Mouse (Mus musculus) kidney, adult 2 months (tissue): Measurements from ENCODE around the gene Mbd6.

ENCODE experiments used
- CTCF ChIP-seq: fragments of 200-500 bp; conservative IDR thresholded peaks from 2 replicates; pipeline ENCODE4 v1.5.1; 2011; ENCODE audit warnings: low read depth, mild to moderate bottlenecking, control low read depth, low read length, moderate library complexity, mixed read lengths; ENCODE audit not compliant: insufficient read depth, insufficient read length
- POLR2A ChIP-seq: fragments of 200-500 bp; IDR thresholded peaks from one replicate; pipeline ENCODE4 v1.6.1; 2011; ENCODE audit warnings: low read depth, low read length, control low read depth

GRCm38 (mm10) chr10:127290930-127291880 lies 2.4 kb upstream of the Mbd6 start:
- TF ChIP-seq CTCF (no peak), POLR2A (no peak)
